Mouse (Mus musculus): ENCODE measurements around the gene Stkld1. TPM values are rescaled to one million over a fixed set of nuclear protein-coding genes. Genes with fewer than 3 reads are reported as not detected.
A peak's percentile ranks its signal among the peaks of the same experiment; 100 is the strongest.
"Not testable (repeated sequence)": the region's sequence is repeated elsewhere in the genome, so short reads cannot be mapped to it uniquely, and the experiment has no call there.

Stkld1 gene
- 0.16 and 0.60 TPM in 2 replicates for total RNA-seq (2015)
- not detected in 2 replicates for total RNA-seq (2017)

GRCm38 (mm10) chr2:26933304-26934055 lies at the start of gene Stkld1, which contains the start of gene Surf4:
Stkld1 (plus strand) TSS chr2:26934047.
Surf4 (minus strand) TSS chr2:26933928.
- peak; percentile 88 for ATAC-seq (ENCODE audit: poor library complexity, severe bottlenecking)

- ATAC-seq (ENCODE audit: poor library complexity, severe bottlenecking): not testable (repeated sequence)
Measured at GRCm38 (mm10) chr2:26885541-26885940, 48.3 kb upstream of the Stkld1 start.

GRCm38 (mm10) chr2:26886170-26886569 lies 47.7 kb upstream of the Stkld1 start:
- not testable (repeated sequence) for ATAC-seq (ENCODE audit: poor library complexity, severe bottlenecking)

- ATAC-seq (ENCODE audit: poor library complexity, severe bottlenecking): no peak
Measured at GRCm38 (mm10) chr2:26895898-26896297, 37.9 kb upstream of the Stkld1 start.

- ATAC-seq (ENCODE audit: poor library complexity, severe bottlenecking): no peak
Measured at GRCm38 (mm10) chr2:26900731-26901130, 33.1 kb upstream of the Stkld1 start.

- ATAC-seq (ENCODE audit: poor library complexity, severe bottlenecking): no peak
Measured at GRCm38 (mm10) chr2:26901834-26902400, 31.9 kb upstream of the Stkld1 start.

GRCm38 (mm10) chr2:26902467-26903220 lies 31.2 kb upstream of the Stkld1 start, which contains the start of gene Surf6:
Surf6 (minus strand) TSS chr2:26902879.
- ATAC-seq (ENCODE audit: poor library complexity, severe bottlenecking): peak; percentile 90

GRCm38 (mm10) chr2:26903311-26903710 lies 30.5 kb upstream of the Stkld1 start:
- ATAC-seq (ENCODE audit: poor library complexity, severe bottlenecking): no peak

- ATAC-seq (ENCODE audit: poor library complexity, severe bottlenecking): no peak
Measured at GRCm38 (mm10) chr2:26905936-26906335, 27.9 kb upstream of the Stkld1 start.

- no peak for ATAC-seq (ENCODE audit: poor library complexity, severe bottlenecking)
Measured at GRCm38 (mm10) chr2:26906431-26906830, 27.4 kb upstream of the Stkld1 start.

- ATAC-seq (ENCODE audit: poor library complexity, severe bottlenecking): 0 out of 2 replicates have a peak, but pooled peaks have one; percentile 23
Measured at GRCm38 (mm10) chr2:26907109-26907508, 26.7 kb upstream of the Stkld1 start.

GRCm38 (mm10) chr2:26908710-26909386 lies 25.0 kb upstream of the Stkld1 start:
- ATAC-seq (ENCODE audit: poor library complexity, severe bottlenecking): no peak

GRCm38 (mm10) chr2:26909387-26909784 lies 24.5 kb upstream of the Stkld1 start:
- ATAC-seq (ENCODE audit: poor library complexity, severe bottlenecking): no peak

GRCm38 (mm10) chr2:26910124-26910993 lies 23.5 kb upstream of the Stkld1 start, which contains the start of the genes Med22 and Rpl7a:
Med22 (minus strand) TSS chr2:26910677.
Rpl7a (plus strand) TSS chr2:26910764.
- peak; percentile 90 for ATAC-seq (ENCODE audit: poor library complexity, severe bottlenecking)

- peak; percentile 9; the same call in 1 of the 2 replicates for ATAC-seq (ENCODE audit: poor library complexity, severe bottlenecking)
Measured at GRCm38 (mm10) chr2:26910994-26911765, 22.7 kb upstream of the Stkld1 start.

GRCm38 (mm10) chr2:26912253-26912770 lies 21.5 kb upstream of the Stkld1 start:
- no peak for ATAC-seq (ENCODE audit: poor library complexity, severe bottlenecking)

GRCm38 (mm10) chr2:26913416-26914147 lies 20.3 kb upstream of the Stkld1 start:
- ATAC-seq (ENCODE audit: poor library complexity, severe bottlenecking): no peak
